Mouse (Mus musculus): Measurements from ENCODE around the gene Astn2. TPM values are rescaled to one million over a fixed set of nuclear protein-coding genes. Genes with fewer than 3 reads are reported as not detected.

The Astn2 gene
- polyA plus RNA-seq, 1 experiment from 2014 or later = 0.66 TPM

GRCm38 (mm10) chr4:65838781-65839180, 565.6 kb downstream of the Astn2 start:
- H3K27me3 ChIP-seq (ENCODE audit: low read depth, poor library complexity, severe bottlenecking) = no peaks in the 10 kb centered on the region
- peaks cover 6% of the 10 kb centered on the region; the same call in 1 of the 2 replicates for H3K4me1 ChIP-seq
- H3K36me3 ChIP-seq = no peaks in the 10 kb centered on the region
- no peak overlapping the region for H3K4me3 ChIP-seq
- DNase-seq (ENCODE audit: low spot score) = no peak
- no peaks in the 10 kb centered on the region for H3K9me3 ChIP-seq (replicated peaks)
- no peak overlapping the region for H3K27ac ChIP-seq
- WGBS = 90% methylated on average over 4 of the region's 4 CpGs

- WGBS = 98% methylated on average over 1 of the region's 1 CpGs
Observed at GRCm38 (mm10) chr4:65832971-65833370, 571.4 kb downstream of the Astn2 start.

GRCm38 (mm10) chr4:65831872-65832271, 572.5 kb downstream of the Astn2 start:
- Histone ChIP-seq H3K27me3 (ENCODE audit: low read depth, poor library complexity, severe bottlenecking) (no peaks in the 10 kb centered on the region), H3K4me3 (no peak overlapping the region), H3K4me1 (no peaks in the 10 kb centered on the region), H3K9me3 (replicated peaks) (no peaks in the 10 kb centered on the region), H3K27ac (no peak overlapping the region), H3K36me3 (no peaks in the 10 kb centered on the region)
- 82% methylated on average over 3 of the region's 3 CpGs for WGBS
- DNase-seq (ENCODE audit: low spot score) = no peak

More at GRCm38 (mm10) chr4:65832971-65833370, 571.4 kb downstream of the Astn2 start:
- H3K9me3 ChIP-seq (replicated peaks) = no peaks in the 10 kb centered on the region
- no peak overlapping the region for H3K27ac ChIP-seq
- H3K27me3 ChIP-seq (ENCODE audit: low read depth, poor library complexity, severe bottlenecking) = no peaks in the 10 kb centered on the region
- H3K4me1 ChIP-seq = no peaks in the 10 kb centered on the region
- no peaks in the 10 kb centered on the region for H3K36me3 ChIP-seq
- H3K4me3 ChIP-seq = no peak overlapping the region
- DNase-seq (ENCODE audit: low spot score) = no peak

- Histone ChIP-seq H3K36me3 (no peaks in the 10 kb centered on the region), H3K4me1 (no peaks in the 10 kb centered on the region), H3K9me3 (replicated peaks) (no peaks in the 10 kb centered on the region), H3K4me3 (no peak overlapping the region), H3K27me3 (ENCODE audit: low read depth, poor library complexity, severe bottlenecking) (no peaks in the 10 kb centered on the region), H3K27ac (no peak overlapping the region)
- 2% methylated on average over 3 of the region's 3 CpGs for WGBS
- DNase-seq (ENCODE audit: low spot score) = no peak
Observed at GRCm38 (mm10) chr4:65830495-65830894, 573.9 kb downstream of the Astn2 start.

GRCm38 (mm10) chr4:65821070-65821469, 583.3 kb downstream of the Astn2 start:
- H3K27me3 ChIP-seq (ENCODE audit: low read depth, poor library complexity, severe bottlenecking) = no peaks in the 10 kb centered on the region
- no peak overlapping the region for H3K4me3 ChIP-seq
- H3K36me3 ChIP-seq = no peaks in the 10 kb centered on the region
- H3K27ac ChIP-seq = no peak overlapping the region
- WGBS = 80% methylated on average over 2 of the region's 2 CpGs
- H3K9me3 ChIP-seq (replicated peaks) = no peaks in the 10 kb centered on the region
- H3K4me1 ChIP-seq = no peaks in the 10 kb centered on the region
- no peak for DNase-seq (ENCODE audit: low spot score)

GRCm38 (mm10) chr4:65820236-65820635, 584.2 kb downstream of the Astn2 start:
- H3K4me3 ChIP-seq = no peak overlapping the region
- 67% methylated on average over 2 of the region's 2 CpGs for WGBS
- no peaks in the 10 kb centered on the region for H3K36me3 ChIP-seq
- DNase-seq (ENCODE audit: low spot score) = no peak
- H3K4me1 ChIP-seq = no peaks in the 10 kb centered on the region
- H3K27ac ChIP-seq = no peak overlapping the region
- H3K27me3 ChIP-seq (ENCODE audit: low read depth, poor library complexity, severe bottlenecking) = no peaks in the 10 kb centered on the region
- H3K9me3 ChIP-seq (replicated peaks) = no peaks in the 10 kb centered on the region

GRCm38 (mm10) chr4:65819835-65820234, 584.6 kb downstream of the Astn2 start:
- Histone ChIP-seq H3K27ac (no peak overlapping the region), H3K36me3 (no peaks in the 10 kb centered on the region), H3K4me1 (no peaks in the 10 kb centered on the region), H3K4me3 (no peak overlapping the region), H3K27me3 (ENCODE audit: low read depth, poor library complexity, severe bottlenecking) (no peaks in the 10 kb centered on the region), H3K9me3 (replicated peaks) (no peaks in the 10 kb centered on the region)
- 68% methylated on average over 3 of the region's 3 CpGs for WGBS
- no peak for DNase-seq (ENCODE audit: low spot score)

- Histone ChIP-seq H3K4me3 (no peak overlapping the region), H3K9me3 (replicated peaks) (no peaks in the 10 kb centered on the region), H3K36me3 (no peaks in the 10 kb centered on the region), H3K27me3 (ENCODE audit: low read depth, poor library complexity, severe bottlenecking) (no peaks in the 10 kb centered on the region), H3K27ac (no peak overlapping the region), H3K4me1 (no peaks in the 10 kb centered on the region)
- no peak for DNase-seq (ENCODE audit: low spot score)
- WGBS = 79% methylated on average over 2 of the region's 2 CpGs
Observed at GRCm38 (mm10) chr4:65814176-65814535, 590.3 kb downstream of the Astn2 start.

- WGBS = 89% methylated on average over 1 of the region's 1 CpGs
- no peak for DNase-seq (ENCODE audit: low spot score)
- Histone ChIP-seq H3K9me3 (replicated peaks) (no peaks in the 10 kb centered on the region), H3K4me3 (no peak overlapping the region), H3K36me3 (no peaks in the 10 kb centered on the region), H3K4me1 (no peaks in the 10 kb centered on the region), H3K27ac (no peak overlapping the region), H3K27me3 (ENCODE audit: low read depth, poor library complexity, severe bottlenecking) (no peaks in the 10 kb centered on the region)
Observed at GRCm38 (mm10) chr4:65813500-65814175, 590.8 kb downstream of the Astn2 start.

- H3K4me1 ChIP-seq = no peaks in the 10 kb centered on the region
- no peaks in the 10 kb centered on the region for H3K9me3 ChIP-seq (replicated peaks)
- H3K27me3 ChIP-seq (ENCODE audit: low read depth, poor library complexity, severe bottlenecking) = no peaks in the 10 kb centered on the region
- H3K36me3 ChIP-seq = no peaks in the 10 kb centered on the region
- no peak overlapping the region for H3K27ac ChIP-seq
- no peak for DNase-seq (ENCODE audit: low spot score)
- WGBS = 91% methylated on average over 3 of the region's 3 CpGs
- H3K4me3 ChIP-seq = no peak overlapping the region
Observed at GRCm38 (mm10) chr4:65807341-65807740, 597.1 kb downstream of the Astn2 start.

- H3K27me3 ChIP-seq (ENCODE audit: low read depth, poor library complexity, severe bottlenecking) = no peaks in the 10 kb centered on the region
- no peak for DNase-seq (ENCODE audit: low spot score)
Observed at GRCm38 (mm10) chr4:65801204-65801603, 603.2 kb downstream of the Astn2 start.

GRCm38 (mm10) chr4:65791051-65791450, 613.4 kb downstream of the Astn2 start:
- Histone ChIP-seq H3K27me3 (ENCODE audit: low read depth, poor library complexity, severe bottlenecking) (no peaks in the 10 kb centered on the region), H3K36me3 (no peaks in the 10 kb centered on the region), H3K27ac (no peak overlapping the region), H3K4me1 (no peaks in the 10 kb centered on the region), H3K9me3 (replicated peaks) (no peaks in the 10 kb centered on the region), H3K4me3 (no peak overlapping the region)
- DNase-seq (ENCODE audit: low spot score) = no peak

More at GRCm38 (mm10) chr4:65801204-65801603, 603.2 kb downstream of the Astn2 start:
- Histone ChIP-seq H3K9me3 (replicated peaks) (no peaks in the 10 kb centered on the region), H3K4me1 (no peaks in the 10 kb centered on the region), H3K36me3 (no peaks in the 10 kb centered on the region), H3K4me3 (no peak overlapping the region), H3K27ac (no peak overlapping the region)
- 63% methylated on average over 3 of the region's 3 CpGs for WGBS

- H3K27me3 ChIP-seq (ENCODE audit: low read depth, poor library complexity, severe bottlenecking) = no peaks in the 10 kb centered on the region
- DNase-seq (ENCODE audit: low spot score) = no peak
- no peak overlapping the region for H3K27ac ChIP-seq
- no peaks in the 10 kb centered on the region for H3K9me3 ChIP-seq (replicated peaks)
- H3K36me3 ChIP-seq = no peaks in the 10 kb centered on the region
- no peak overlapping the region for H3K4me3 ChIP-seq
- no peaks in the 10 kb centered on the region for H3K4me1 ChIP-seq
- 94% methylated on average over 5 of the region's 5 CpGs for WGBS
Observed at GRCm38 (mm10) chr4:65773368-65774010, 630.9 kb downstream of the Astn2 start.
